Mouse (Mus musculus) naive thymus-derived CD4-positive, alpha-beta T cell, adult 2 months (primary cell): ENCODE measurements around the gene Ecm1.
A peak's percentile ranks its signal among the peaks of the same experiment; 100 is the strongest.

Source experiments
- DNase-seq: peaks from one replicate; pipeline ENCODE4 v3.0.0-alpha.2; 2011; ENCODE audit warnings: low read depth

Gene Ecm1

GRCm38 (mm10) chr3:95689171-95689915 is 50.0 kb downstream of the Ecm1 start:
- no peak for DNase-seq

GRCm38 (mm10) chr3:95687524-95688421 is 51.6 kb downstream of the Ecm1 start, which contains the start of gene Adamtsl4:
TSS of gene Adamtsl4 (minus strand) at chr3:95687917.
- DNase-seq, result peak; percentile 44

- DNase-seq, result no peak
Measured at GRCm38 (mm10) chr3:95687168-95687523, 52.2 kb downstream of the Ecm1 start.

GRCm38 (mm10) chr3:95686492-95687167 is 52.7 kb downstream of the Ecm1 start:
- no peak for DNase-seq

- DNase-seq, result no peak
Measured at GRCm38 (mm10) chr3:95685701-95686100, 53.7 kb downstream of the Ecm1 start.

GRCm38 (mm10) chr3:95685301-95685700 is 54.1 kb downstream of the Ecm1 start:
- DNase-seq, result no peak

- DNase-seq, result peak; percentile 14
Measured at GRCm38 (mm10) chr3:95684846-95685245, 54.5 kb downstream of the Ecm1 start.
